Mouse (Mus musculus): Measurements from ENCODE around the gene Tomt. TPM values are rescaled to one million over a fixed set of nuclear protein-coding genes. Genes with fewer than 3 reads are reported as not detected.
A peak's percentile ranks its signal among the peaks of the same experiment; 100 is the strongest.
"Not testable (repeated sequence)": the region's sequence is repeated elsewhere in the genome, so short reads cannot be mapped to it uniquely, and the experiment has no call there.

Gene Tomt
- not detected in 2 replicates for total RNA-seq (2014; rRNA removed; ENCODE audit: low replicate concordance)
- polyA plus RNA-seq (2015; fragmentation: Nextera tagmentation; extraction: Ambion mirVana), result 0.08 and 0.12 TPM in 2 replicates

DNA sequence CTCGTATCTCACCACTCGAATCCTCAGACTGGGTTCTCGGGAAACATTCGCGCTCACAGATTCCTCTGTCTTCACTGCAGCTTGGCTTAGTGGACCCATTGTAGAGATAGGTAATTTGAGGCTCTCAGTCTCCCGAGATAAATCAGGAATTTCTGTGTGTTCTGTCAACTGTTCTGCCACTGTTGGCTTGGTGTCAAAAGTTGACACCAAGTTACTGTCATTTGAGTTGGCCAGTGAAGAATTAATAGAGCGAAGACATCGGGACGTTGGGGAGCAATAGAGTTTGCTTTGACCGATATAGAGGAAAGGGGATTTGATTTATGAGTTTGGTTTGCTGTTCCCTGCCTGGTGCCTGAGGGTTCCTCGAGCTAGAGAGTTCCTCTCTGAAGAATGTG, at the start of gene Tomt:
Tomt (minus strand) TSS at position 73 of the 395 bp plus-strand sequence.
- ATAC-seq (ENCODE audit: insufficient read depth, low read depth), result no peak

DNA sequence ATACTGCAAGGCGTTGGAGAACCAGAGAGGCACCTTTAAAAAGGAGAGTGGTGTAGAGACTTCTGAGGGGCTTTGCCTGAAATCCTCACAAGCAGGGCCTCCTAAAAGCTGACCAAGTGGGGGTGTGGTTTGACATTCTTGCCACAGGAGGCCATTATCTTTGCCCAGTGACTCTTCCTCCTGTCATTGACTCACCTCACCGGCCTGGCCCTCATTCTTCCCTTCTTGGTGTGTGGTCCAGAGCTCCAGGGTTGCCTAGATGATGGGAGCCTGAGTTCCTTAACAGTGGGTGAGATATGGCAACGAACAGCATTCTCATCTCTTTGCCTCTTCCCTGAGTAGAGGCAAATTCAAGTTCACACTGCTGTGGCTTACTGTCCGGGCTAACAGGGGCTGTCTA, 49.7 kb upstream of the Tomt start:
- Histone ChIP-seq H3K9ac (replicated peaks; ENCODE audit: low read depth, low read length) (no peak overlapping the region), H3K27ac (ENCODE audit: low read depth) (no peak overlapping the region), H3K27me3 (ENCODE audit: control insufficient read depth, insufficient read depth, low read length) (no peaks in the 10 kb centered on the region), H3K4me1 (ENCODE audit: control insufficient read depth, insufficient read depth) (no peaks in the 10 kb centered on the region), H3K36me3 (replicated peaks; ENCODE audit: control insufficient read depth, insufficient read depth, low read length) (no peaks in the 10 kb centered on the region), H3K4me2 (ENCODE audit: low read depth, low read length) (no peak overlapping the region), H3K9me3 (replicated peaks; ENCODE audit: control insufficient read depth, low read length) (no peaks in the 10 kb centered on the region), H3K4me3 (ENCODE audit: low read depth, low read length) (no peak overlapping the region)
- DNase-seq (ENCODE audit: low spot score) (no peak), ATAC-seq (ENCODE audit: insufficient read depth, low read depth) (no peak)
- WGBS, result 56% methylated on average over 4 of the region's 4 CpGs
- TF ChIP-seq CTCF (IDR thresholded peaks at IDR 0.05; ENCODE audit: low read depth), result no peak
- TF ChIP-seq EP300 (IDR thresholded peaks at IDR 0.05; ENCODE audit: low read depth), result no peak

More for the DNA sequence above, at the start of gene Tomt:
- TF ChIP-seq EP300 (IDR thresholded peaks at IDR 0.05; ENCODE audit: low read depth) (no peak), CTCF (IDR thresholded peaks at IDR 0.05; ENCODE audit: low read depth) (no peak)
- H3K4me3 ChIP-seq (ENCODE audit: low read depth, low read length), result peak within 1 kb of the TSS; percentile 78
- no peaks in the 10 kb centered on the region for H3K9me3 ChIP-seq (replicated peaks; ENCODE audit: control insufficient read depth, low read length)
- DNase-seq (ENCODE audit: low spot score), result no peak
- peak within 1 kb of the TSS; percentile 63 for H3K4me2 ChIP-seq (ENCODE audit: low read depth, low read length)
- no peaks in the 10 kb centered on the region for H3K27me3 ChIP-seq (ENCODE audit: control insufficient read depth, insufficient read depth, low read length)
- peak within 1 kb of the TSS; percentile 73 for H3K9ac ChIP-seq (replicated peaks; ENCODE audit: low read depth, low read length)
- peak within 1 kb of the TSS; percentile 95 for H3K27ac ChIP-seq (ENCODE audit: low read depth)
- H3K36me3 ChIP-seq (replicated peaks; ENCODE audit: control insufficient read depth, insufficient read depth, low read length), result peaks cover 18% of the 10 kb centered on the region
- H3K4me1 ChIP-seq (ENCODE audit: control insufficient read depth, insufficient read depth), result peaks cover 4% of the 10 kb centered on the region; the same call in 1 of the 2 replicates
- 13% methylated on average over 11 of the region's 11 CpGs for WGBS

DNA sequence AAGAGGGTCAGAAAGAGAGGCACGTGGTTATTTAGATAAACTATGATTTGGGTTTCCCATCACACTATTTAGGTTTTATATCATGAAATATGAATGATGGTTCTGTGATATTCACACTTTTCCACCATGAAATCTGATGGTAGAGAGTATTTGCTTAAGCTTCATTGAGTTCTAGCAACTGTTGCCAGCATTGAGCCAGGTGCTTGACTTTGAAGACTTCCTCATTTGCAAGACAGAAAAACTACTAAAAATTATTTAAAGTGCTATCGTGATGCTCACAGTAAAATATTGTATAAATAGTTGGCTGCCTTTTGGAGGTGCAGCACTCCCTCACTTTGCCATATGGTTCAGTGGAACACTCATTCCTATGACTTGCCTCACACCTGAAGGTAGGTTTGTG, 49.1 kb upstream of the Tomt start:
- Histone ChIP-seq H3K36me3 (replicated peaks; ENCODE audit: control insufficient read depth, insufficient read depth, low read length) (no peaks in the 10 kb centered on the region), H3K9ac (replicated peaks; ENCODE audit: low read depth, low read length) (no peak overlapping the region), H3K27ac (ENCODE audit: low read depth) (no peak overlapping the region), H3K4me3 (ENCODE audit: low read depth, low read length) (no peak overlapping the region), H3K4me1 (ENCODE audit: control insufficient read depth, insufficient read depth) (no peaks in the 10 kb centered on the region), H3K9me3 (replicated peaks; ENCODE audit: control insufficient read depth, low read length) (no peaks in the 10 kb centered on the region), H3K27me3 (ENCODE audit: control insufficient read depth, insufficient read depth, low read length) (no peaks in the 10 kb centered on the region), H3K4me2 (ENCODE audit: low read depth, low read length) (no peak overlapping the region)
- DNase-seq (ENCODE audit: low spot score), result no peak
- 80% methylated on average over 2 of the region's 2 CpGs for WGBS
- TF ChIP-seq CTCF (IDR thresholded peaks at IDR 0.05; ENCODE audit: low read depth) (no peak), EP300 (IDR thresholded peaks at IDR 0.05; ENCODE audit: low read depth) (no peak)
- no peak for ATAC-seq (ENCODE audit: insufficient read depth, low read depth)

DNA sequence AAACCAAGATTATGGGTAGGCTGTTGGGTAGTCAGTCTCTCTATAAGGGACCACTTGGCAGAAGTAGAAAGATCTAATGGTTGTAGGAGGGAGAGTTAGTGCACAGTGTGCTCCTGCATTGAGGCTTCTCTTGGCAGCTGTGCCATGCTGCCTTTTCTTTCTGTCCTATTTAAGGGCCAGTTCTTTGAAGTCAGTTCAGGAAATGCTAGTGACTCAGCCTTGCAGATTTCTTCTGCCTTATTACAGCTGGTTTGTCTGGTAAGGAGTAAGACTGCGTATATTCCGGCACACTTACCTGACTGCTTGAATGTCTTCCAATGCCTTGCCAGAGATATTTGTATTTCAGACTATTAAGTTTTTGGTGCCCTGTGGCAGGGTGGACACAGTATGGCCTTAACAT, 48.0 kb upstream of the Tomt start:
- Histone ChIP-seq H3K27ac (ENCODE audit: low read depth) (no peak overlapping the region), H3K9ac (replicated peaks; ENCODE audit: low read depth, low read length) (no peak overlapping the region), H3K4me1 (ENCODE audit: control insufficient read depth, insufficient read depth) (no peaks in the 10 kb centered on the region), H3K4me3 (ENCODE audit: low read depth, low read length) (no peak overlapping the region), H3K9me3 (replicated peaks; ENCODE audit: control insufficient read depth, low read length) (no peaks in the 10 kb centered on the region), H3K36me3 (replicated peaks; ENCODE audit: control insufficient read depth, insufficient read depth, low read length) (no peaks in the 10 kb centered on the region), H3K27me3 (ENCODE audit: control insufficient read depth, insufficient read depth, low read length) (no peaks in the 10 kb centered on the region), H3K4me2 (ENCODE audit: low read depth, low read length) (no peak overlapping the region)
- ATAC-seq (ENCODE audit: insufficient read depth, low read depth) (no peak), DNase-seq (ENCODE audit: low spot score) (no peak)
- 82% methylated on average over 2 of the region's 2 CpGs for WGBS
- TF ChIP-seq EP300 (IDR thresholded peaks at IDR 0.05; ENCODE audit: low read depth) (no peak), CTCF (IDR thresholded peaks at IDR 0.05; ENCODE audit: low read depth) (no peak)

DNA sequence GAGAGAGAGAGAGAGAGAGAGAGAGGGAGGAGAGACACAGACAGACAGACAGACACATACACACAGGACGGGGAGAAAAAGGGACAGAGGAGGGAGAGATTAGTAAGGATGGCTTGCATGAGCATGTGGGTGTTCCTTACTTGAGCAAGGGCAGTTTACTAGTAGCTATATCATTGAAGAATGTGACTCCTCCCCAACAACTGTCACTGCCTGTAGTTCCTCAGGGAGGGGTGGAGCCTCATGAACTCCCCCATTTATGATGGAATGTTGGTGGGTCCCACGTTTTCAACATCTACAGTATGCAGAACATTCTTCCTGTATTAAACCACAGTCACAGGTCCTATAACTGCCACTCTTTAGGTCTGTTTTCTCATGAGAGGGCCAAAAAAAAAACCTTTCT, 45.9 kb upstream of the Tomt start:
- no peak overlapping the region for H3K4me2 ChIP-seq (ENCODE audit: low read depth, low read length)
- H3K9ac ChIP-seq (replicated peaks; ENCODE audit: low read depth, low read length), result no peak overlapping the region
- ATAC-seq (ENCODE audit: insufficient read depth, low read depth) (no peak), DNase-seq (ENCODE audit: low spot score) (no peak)
- no peaks in the 10 kb centered on the region for H3K36me3 ChIP-seq (replicated peaks; ENCODE audit: control insufficient read depth, insufficient read depth, low read length)
- no peaks in the 10 kb centered on the region for H3K9me3 ChIP-seq (replicated peaks; ENCODE audit: control insufficient read depth, low read length)
- 0 out of 2 replicates have a peak overlapping the region, but pooled peaks have one; percentile 4 for H3K27ac ChIP-seq (ENCODE audit: low read depth)
- H3K4me1 ChIP-seq (ENCODE audit: control insufficient read depth, insufficient read depth), result no peaks in the 10 kb centered on the region
- 47% methylated on average over 2 of the region's 2 CpGs for WGBS
- no peaks in the 10 kb centered on the region for H3K27me3 ChIP-seq (ENCODE audit: control insufficient read depth, insufficient read depth, low read length)
- no peak overlapping the region for H3K4me3 ChIP-seq (ENCODE audit: low read depth, low read length)
- no peak for TF ChIP-seq EP300 (IDR thresholded peaks at IDR 0.05; ENCODE audit: low read depth)
- no peak for TF ChIP-seq CTCF (IDR thresholded peaks at IDR 0.05; ENCODE audit: low read depth)

DNA sequence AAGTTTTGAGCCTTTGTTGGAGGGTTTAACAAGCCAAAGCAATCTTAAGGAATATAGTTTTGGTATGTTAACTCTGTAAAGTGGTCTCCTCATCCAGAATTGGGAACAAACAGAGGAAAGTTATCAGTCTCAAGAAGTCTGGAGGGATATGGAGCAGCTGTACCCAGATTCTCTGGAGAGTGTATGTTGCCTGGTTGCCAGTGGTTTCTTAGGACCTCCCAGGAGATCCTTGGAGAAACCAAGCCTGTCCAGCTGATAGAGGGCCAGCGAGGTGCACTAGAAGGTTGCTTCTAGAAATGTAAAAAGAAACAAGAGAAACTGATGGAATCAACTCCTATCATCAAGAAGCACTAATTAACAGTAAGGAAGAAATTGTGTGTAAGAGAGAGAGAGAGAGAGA, 45.5 kb upstream of the Tomt start:
- DNase-seq (ENCODE audit: low spot score), result no peak
- Histone ChIP-seq H3K36me3 (replicated peaks; ENCODE audit: control insufficient read depth, insufficient read depth, low read length) (no peaks in the 10 kb centered on the region), H3K27me3 (ENCODE audit: control insufficient read depth, insufficient read depth, low read length) (no peaks in the 10 kb centered on the region), H3K9me3 (replicated peaks; ENCODE audit: control insufficient read depth, low read length) (no peaks in the 10 kb centered on the region), H3K9ac (replicated peaks; ENCODE audit: low read depth, low read length) (no peak overlapping the region), H3K4me3 (ENCODE audit: low read depth, low read length) (no peak overlapping the region), H3K4me2 (ENCODE audit: low read depth, low read length) (no peak overlapping the region), H3K4me1 (ENCODE audit: control insufficient read depth, insufficient read depth) (no peaks in the 10 kb centered on the region), H3K27ac (ENCODE audit: low read depth) (no peak overlapping the region)
- no peak for ATAC-seq (ENCODE audit: insufficient read depth, low read depth)
- 68% methylated on average over 1 of the region's 1 CpGs for WGBS
- no peak for TF ChIP-seq EP300 (IDR thresholded peaks at IDR 0.05; ENCODE audit: low read depth)

DNA sequence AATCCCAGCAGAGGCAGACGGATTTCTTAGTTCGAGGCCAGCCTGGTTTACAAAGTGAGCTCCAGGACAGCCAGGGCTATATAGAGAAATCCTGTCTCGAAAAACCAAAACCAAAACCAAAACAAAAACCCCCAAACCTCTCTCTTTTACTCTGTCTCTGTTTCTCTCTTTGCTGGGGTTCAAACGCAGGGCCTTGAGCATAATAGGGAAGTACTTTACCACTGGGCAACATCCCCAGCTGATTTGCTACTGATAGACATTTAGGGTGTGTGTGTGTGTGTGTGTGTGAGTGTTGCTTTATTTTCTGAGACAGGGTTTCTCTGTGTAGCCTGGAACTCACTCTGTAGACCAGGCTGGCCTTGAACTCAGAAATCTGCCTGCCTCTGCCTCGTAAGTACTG, 42.8 kb upstream of the Tomt start:
- H3K27ac ChIP-seq (ENCODE audit: low read depth); H3K9ac ChIP-seq (replicated peaks; ENCODE audit: low read depth, low read length); H3K27me3 ChIP-seq (ENCODE audit: control insufficient read depth, insufficient read depth, low read length); ATAC-seq (ENCODE audit: insufficient read depth, low read depth); H3K4me3 ChIP-seq (ENCODE audit: low read depth, low read length); H3K4me2 ChIP-seq (ENCODE audit: low read depth, low read length); H3K36me3 ChIP-seq (replicated peaks; ENCODE audit: control insufficient read depth, insufficient read depth, low read length); H3K9me3 ChIP-seq (replicated peaks; ENCODE audit: control insufficient read depth, low read length); H3K4me1 ChIP-seq (ENCODE audit: control insufficient read depth, insufficient read depth); DNase-seq (ENCODE audit: low spot score): not testable (repeated sequence)
- WGBS, result 87% methylated on average over 5 of the region's 5 CpGs

Measured in heart, postnatal 0 days (tissue).